In the genomic region with DNA sequence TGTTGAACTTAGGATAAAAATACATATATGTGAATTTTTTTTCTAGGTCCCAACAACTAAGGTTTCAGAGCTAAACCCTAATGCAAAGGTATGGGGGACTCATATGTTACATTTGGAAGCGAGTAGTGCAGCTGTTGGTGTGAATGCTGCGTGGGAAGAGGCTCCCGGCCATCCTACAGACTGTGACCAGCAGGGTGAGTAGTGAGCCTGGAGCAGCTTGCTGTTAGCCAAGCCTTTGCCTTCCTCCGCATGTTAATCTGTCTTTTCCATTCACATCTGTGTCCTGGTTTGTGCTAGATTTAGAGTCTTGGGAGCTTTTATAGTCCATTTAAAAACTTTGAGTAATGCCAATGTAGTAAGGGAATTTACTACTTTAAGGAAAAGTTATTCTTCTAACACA, we compare ENCODE assay signal across 11 mouse cellular contexts. TPM values are rescaled to one million over a fixed set of nuclear protein-coding genes. Genes with fewer than 3 reads are reported as not detected.
DNase-seq lines count a peak whose midpoint lies in the region; TF ChIP-seq lines count a peak whose summit lies in the region.
"Had no signal": no experiment of that assay in that cellular context is flagged by ENCODE, and none has a peak within 500 bp of the region (broad histone marks: within the 10 kb centered on the region; RNA-seq: fewer than 3 reads in every experiment).

No protein-coding gene starts in this region.

- no peak for TF ChIP-seq EP300 in MEL (IDR thresholded peaks at IDR 0.05; ENCODE audit: low read depth in 1 of 2, low read length in 2 of 2)

- 0 out of 6 replicates have a peak, but pooled peaks of 2 of the 3 experiments have one; percentile 7 to 9 for TF ChIP-seq CTCF in MEL (IDR thresholded peaks at IDR 0.05 in 2 of 3, conservative IDR thresholded peaks at IDR 0.05 in 1 of 3; ENCODE audit: control insufficient read depth in 1 of 3, insufficient read depth in 1 of 3, low read depth in 2 of 3, low read length in 3 of 3, poor library complexity in 1 of 3, severe bottlenecking in 1 of 3)
- TF ChIP-seq CTCF in cortical plate, adult 2 months (IDR thresholded peaks at IDR 0.05; ENCODE audit: extremely low read depth, insufficient read depth, low read length) = peak; percentile 41

- no peak for TF ChIP-seq POLR2A in MEL (IDR thresholded peaks at IDR 0.05; ENCODE audit: control insufficient read depth in 1 of 2, insufficient read depth in 1 of 2, low read depth in 1 of 2, low read length in 2 of 2, poor library complexity in 1 of 2)
- no peak for TF ChIP-seq POLR2A in cortical plate, adult 2 months (IDR thresholded peaks at IDR 0.05; ENCODE audit: extremely low read depth, insufficient read depth, low read length)

- DNase-seq in kidney, postnatal 4 days = peak; percentile 13 to 19
- no peak for DNase-seq in kidney, adult 18-20 months
- no peak for DNase-seq in MEL (ENCODE audit: low read depth, low spot score)
- DNase-seq in retina, embryonic 14.5 days (ENCODE audit: low spot score) = peak; percentile 40
- DNase-seq in adrenal gland, adult 18-20 months (ENCODE audit: low spot score in 2 of 2) = no peak
- DNase-seq in kidney, adult 11 months = no peak
- DNase-seq: adrenal gland, postnatal 36 days had no signal

- no peak overlapping the region for H3K27ac ChIP-seq in MEL (ENCODE audit: control insufficient read depth, low read depth, low read length)
- no peak overlapping the region for H3K27ac ChIP-seq in cortical plate, adult 2 months (ENCODE audit: insufficient read depth, low read length)
- H3K27ac ChIP-seq: hindbrain, embryonic 14.5 days; liver, embryonic 15.5 days had no signal

- H3K9ac ChIP-seq in MEL (ENCODE audit: control insufficient read depth, low read depth, low read length, poor library complexity, severe bottlenecking) = no peak overlapping the region
- H3K9ac ChIP-seq: hindbrain, embryonic 14.5 days; liver, embryonic 15.5 days had no signal

- H3K4me3 ChIP-seq in MEL (ENCODE audit: control insufficient read depth in 1 of 2, insufficient read depth in 1 of 2, low read depth in 2 of 2, low read length in 2 of 2) = no peak overlapping the region
- no peak overlapping the region for H3K4me3 ChIP-seq in cortical plate, adult 2 months (ENCODE audit: insufficient read depth, low read length)
- H3K4me3 ChIP-seq: erythroblast, embryonic 14.5 days; liver, embryonic 15.5 days had no signal

- H3K36me3 ChIP-seq in MEL (ENCODE audit: control insufficient read depth in 1 of 2, insufficient read depth in 2 of 2, low read length in 2 of 2) = peaks cover 0 to 30% of the 10 kb centered on the region in 2 experiments; a peak in 3 of 4 replicates

- no peaks in the 10 kb centered on the region for H3K27me3 ChIP-seq in MEL (ENCODE audit: control insufficient read depth in 1 of 2, insufficient read depth in 2 of 2, low read length in 2 of 2)
- H3K27me3 ChIP-seq: liver, embryonic 15.5 days had no signal

- H3K4me1 ChIP-seq in MEL (ENCODE audit: control insufficient read depth in 1 of 2, insufficient read depth in 2 of 2, low read length in 2 of 2) = no peaks in the 10 kb centered on the region
- no peaks in the 10 kb centered on the region; the same call in 1 of the 2 replicates for H3K4me1 ChIP-seq in cortical plate, adult 2 months (ENCODE audit: control insufficient read depth, insufficient read depth, low read length)
- H3K4me1 ChIP-seq: liver, embryonic 15.5 days had no signal

- no peaks in the 10 kb centered on the region for H3K9me3 ChIP-seq in MEL (replicated peaks; ENCODE audit: insufficient read depth, low read length)
- H3K9me3 ChIP-seq: liver, embryonic 15.5 days had no signal

- H3K79me2 ChIP-seq in MEL (ENCODE audit: control insufficient read depth, insufficient read depth, low read length, poor library complexity) = peaks cover 4% of the 10 kb centered on the region; the same call in 1 of the 2 replicates

- no peak for TF ChIP-seq RAD21 in MEL (IDR thresholded peaks at IDR 0.05; ENCODE audit: low read depth, low read length)

TF ChIP-seq in MEL, 35 proteins besides CTCF, POLR2A, EP300 and RAD21:
- TF ChIP-seq HCFC1 (IDR thresholded peaks at IDR 0.05; ENCODE audit: low read depth, low read length) = no peak

RNA-seq across cellular contexts. Expression of gene Larp4b, which starts 43.1 kb away (rescaled TPM):
- 67.0 and 71.8 TPM in 2 replicates for total RNA-seq in MEL (2012; rRNA removed)
- 100 to 1,000 TPM in 1 of 2 experiments, 10 to 100 TPM in 1; 57.7 to 340 TPM for polyA plus RNA-seq in MEL (2012; ENCODE audit: insufficient read depth in 1 of 2, insufficient read length in 2 of 2, low read depth in 1 of 2, low replicate concordance in 2 of 2, missing spikeins in 1 of 2)
- 31.7 and 32.2 TPM in 2 replicates for polyA plus RNA-seq in cortical plate, adult 2 months (2012; rRNA removed)
- total RNA-seq in adrenal gland, adult 18-20 months (2021) = 10 to 100 TPM; 60.5 to 70.0 TPM

Comparison
In these comparisons a context has a peak if more than half of its experiments do, and no peak if none do; other contexts are left out.
1. DNase-seq: peak in kidney, postnatal 4 days (2 of 2) and retina, embryonic 14.5 days (single experiment); none in kidney, adult 18-20 months (single experiment), MEL (single experiment), adrenal gland, adult 18-20 months (0 of 2) and kidney, adult 11 months (single experiment).